Mouse (Mus musculus) intestine, embryonic 14.5 days (tissue): ENCODE results near the gene Ctbp2. TPM values are rescaled to one million over a fixed set of nuclear protein-coding genes. Genes with fewer than 3 reads are reported as not detected.

Experiments used
- ATAC-seq: fragments of 200-750 bp; cut with Nextera tagmentation; replicated peaks from 2 replicates; pipeline ENCODE4 v1.8.0; 2017; ENCODE audit warnings: low read depth, moderate number of reproducible peaks, moderate TSS enrichment, moderate library complexity; ENCODE audit not compliant: low FRiP score, low TSS enrichment
- DNase-seq: peaks from one replicate; pipeline ENCODE4 v3.0.0-alpha.2; 2018; ENCODE audit warnings: low spot score
- H3K27ac ChIP-seq: fragments of 300-500 bp; sonication (generic); 2 replicates; pipeline ENCODE4 v1.5.1; 2014; ENCODE audit warnings: low read depth, mild to moderate bottlenecking, control low read depth
- H3K27me3 ChIP-seq: fragments of 300-500 bp; sonication (generic); replicated peaks from 2 replicates; pipeline ENCODE4 v1.6.1; 2014; ENCODE audit warnings: low read length, control low read depth; ENCODE audit not compliant: control insufficient read depth, insufficient read depth
- H3K36me3 ChIP-seq: fragments of 300-500 bp; sonication (generic); 2 replicates; pipeline ENCODE4 v1.6.1; 2014; ENCODE audit warnings: low read length, control low read depth; ENCODE audit not compliant: control insufficient read depth, insufficient read depth
- H3K4me1 ChIP-seq: fragments of 300-500 bp; sonication (generic); replicated peaks from 2 replicates; pipeline ENCODE4 v1.6.1; 2014; ENCODE audit warnings: low read length, control low read depth, mixed read lengths; ENCODE audit not compliant: control insufficient read depth, insufficient read depth
- H3K4me2 ChIP-seq: fragments of 300-500 bp; sonication (generic); 2 replicates; pipeline ENCODE4 v1.6.1; 2014; ENCODE audit warnings: low read length
- H3K4me3 ChIP-seq: fragments of 300-500 bp; sonication (generic); 2 replicates; pipeline ENCODE4 v1.5.1; 2014; ENCODE audit warnings: low read depth, low read length, control low read depth, mixed read lengths
- H3K9ac ChIP-seq: fragments of 300-500 bp; sonication (generic); 2 replicates; pipeline ENCODE4 v1.6.1; 2014; ENCODE audit warnings: mild to moderate bottlenecking, low read length
- H3K9me3 ChIP-seq: fragments of 300-500 bp; sonication (generic); 2 replicates; pipeline ENCODE4 v1.6.1; 2016; ENCODE audit warnings: low read length, control low read depth; ENCODE audit not compliant: control insufficient read depth
- WGBS: fragments of 180-500 bp; shearing (Covaris S2); extraction: QIAGEN DNeasy Blood & Tissue Kit; methylation state at CpG from one replicate; pipeline ENCODE4 v1.1.7; 2014; 5-methylcytosine and 5-hydroxymethylcytosine counted together
- polyA plus RNA-seq: library from polyadenylated mRNA; unstranded; fragments of >200 nt; fragmentation: Nextera tagmentation; extraction: Ambion mirVana; gene quantifications from 2 replicates; pipeline ENCODE4 v1.2.1, GENCODE M21; 2014

Ctbp2 gene
- polyA plus RNA-seq, 1 experiment from 2014 or later = 117 TPM

GRCm38 (mm10) chr7:133159519-133159918, 35.4 kb upstream of the Ctbp2 start:
- ATAC-seq = no peak
- 90% methylated on average over 3 of the region's 3 CpGs for WGBS
- H3K36me3 ChIP-seq = no peaks in the 10 kb centered on the region
- no peak for DNase-seq
- no peaks in the 10 kb centered on the region for H3K9me3 ChIP-seq
- no peak overlapping the region for H3K4me3 ChIP-seq
- H3K4me1 ChIP-seq = peaks cover 11% of the 10 kb centered on the region
- no peak overlapping the region for H3K4me2 ChIP-seq
- H3K27me3 ChIP-seq = no peaks in the 10 kb centered on the region
- no peak overlapping the region for H3K9ac ChIP-seq
- no peak overlapping the region for H3K27ac ChIP-seq

DNA sequence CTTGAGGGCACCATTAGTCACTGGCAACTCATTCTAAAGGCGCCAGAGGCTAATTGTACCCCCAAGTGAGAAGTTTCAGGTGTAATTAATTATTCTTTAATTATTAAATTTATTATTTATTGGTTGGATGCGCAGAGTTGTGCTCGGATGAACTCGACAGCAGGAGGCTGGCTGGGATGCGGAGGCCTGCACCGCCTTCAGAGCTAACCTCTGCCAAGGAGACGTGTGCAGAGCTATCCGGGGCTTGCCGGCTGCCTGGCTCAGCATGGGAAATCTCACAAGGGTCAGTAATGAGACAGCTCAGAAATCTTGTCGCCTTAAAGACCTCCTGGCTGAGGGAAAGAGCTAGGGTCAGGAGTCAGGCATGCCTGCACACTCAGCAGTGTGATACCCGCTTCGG, 31.5 kb upstream of the Ctbp2 start:
- H3K4me2 ChIP-seq = no peak overlapping the region
- H3K27me3 ChIP-seq = no peaks in the 10 kb centered on the region
- H3K27ac ChIP-seq = no peak overlapping the region
- H3K9me3 ChIP-seq = no peaks in the 10 kb centered on the region
- no peaks in the 10 kb centered on the region for H3K36me3 ChIP-seq
- no peak overlapping the region for H3K4me3 ChIP-seq
- ATAC-seq = no peak
- WGBS = 84% methylated on average over 12 of the region's 12 CpGs
- H3K4me1 ChIP-seq = no peaks in the 10 kb centered on the region
- DNase-seq = no peak
- no peak overlapping the region for H3K9ac ChIP-seq

DNA sequence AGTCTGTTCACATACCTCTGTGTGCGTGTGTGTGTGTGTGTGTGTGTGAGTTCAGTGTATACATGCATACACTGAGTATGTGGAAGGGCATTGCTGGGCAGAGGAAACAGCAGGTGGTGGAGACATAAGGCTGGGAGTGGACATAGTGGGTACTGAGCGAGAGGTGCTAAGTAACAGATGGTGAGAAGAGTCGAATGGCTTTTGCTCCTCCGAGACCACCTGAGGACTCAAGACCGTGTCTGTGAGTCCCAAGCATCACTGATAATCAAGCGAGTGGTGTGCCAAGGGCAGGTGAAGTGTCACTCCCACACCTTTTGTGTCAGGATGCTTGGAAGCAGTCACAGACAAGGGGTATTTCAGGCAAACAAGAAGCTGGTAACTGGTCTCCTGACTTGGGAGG, 30.7 kb upstream of the Ctbp2 start:
- Histone ChIP-seq H3K9me3 (no peaks in the 10 kb centered on the region), H3K4me2 (no peak overlapping the region), H3K36me3 (no peaks in the 10 kb centered on the region), H3K27ac (no peak overlapping the region), H3K27me3 (no peaks in the 10 kb centered on the region), H3K4me1 (no peaks in the 10 kb centered on the region), H3K9ac (no peak overlapping the region), H3K4me3 (no peak overlapping the region)
- DNase-seq (no peak), ATAC-seq (no peak)
- WGBS = 75% methylated on average over 6 of the region's 6 CpGs

DNA sequence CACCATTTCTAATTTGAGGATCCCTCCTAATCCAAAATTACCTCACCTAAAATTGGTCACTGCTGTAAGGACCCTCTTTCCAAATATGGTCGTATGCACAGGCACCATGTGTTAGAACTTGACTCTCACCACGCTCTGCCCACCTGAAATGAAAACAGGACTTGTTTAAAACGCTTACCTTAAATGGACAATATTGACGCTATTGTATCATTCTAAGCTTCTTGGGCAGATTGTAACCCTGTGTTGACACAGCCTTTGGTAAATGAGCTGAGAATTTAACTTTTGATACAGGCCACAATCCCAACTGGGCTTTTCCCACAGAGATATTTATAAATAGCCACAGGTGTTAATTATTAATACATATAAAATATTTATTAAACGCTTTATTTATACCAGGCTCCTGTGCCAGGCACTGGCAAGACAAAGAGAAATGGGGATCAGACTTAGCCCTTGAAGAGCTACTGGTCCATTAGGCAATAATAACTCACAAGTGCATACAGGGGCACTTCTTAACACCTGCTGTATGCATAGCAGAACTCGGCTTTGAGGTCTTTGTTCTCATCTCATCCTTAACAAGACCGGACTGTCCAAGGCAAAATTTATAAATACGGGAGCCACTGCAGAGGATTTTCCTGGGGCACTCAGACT, 15.7 kb upstream of the Ctbp2 start:
- H3K36me3 ChIP-seq = no peaks in the 10 kb centered on the region
- no peak overlapping the region for H3K4me2 ChIP-seq
- ATAC-seq (no peak), DNase-seq (no peak)
- 76% methylated on average over 8 of the region's 8 CpGs for WGBS
- H3K4me1 ChIP-seq = no peaks in the 10 kb centered on the region
- H3K9ac ChIP-seq = no peak overlapping the region
- no peaks in the 10 kb centered on the region for H3K9me3 ChIP-seq
- H3K4me3 ChIP-seq = no peak overlapping the region
- no peak overlapping the region for H3K27ac ChIP-seq
- H3K27me3 ChIP-seq = no peaks in the 10 kb centered on the region

GRCm38 (mm10) chr7:133133552-133133951, 9.4 kb upstream of the Ctbp2 start:
- WGBS = 77% methylated on average over 5 of the region's 5 CpGs
- Histone ChIP-seq H3K9me3 (no peaks in the 10 kb centered on the region), H3K27me3 (no peaks in the 10 kb centered on the region), H3K4me2 (no peak overlapping the region), H3K27ac (no peak overlapping the region), H3K36me3 (no peaks in the 10 kb centered on the region), H3K4me1 (no peaks in the 10 kb centered on the region), H3K4me3 (no peak overlapping the region), H3K9ac (no peak overlapping the region)
- DNase-seq (no peak), ATAC-seq (no peak)

- H3K36me3 ChIP-seq = no peaks in the 10 kb centered on the region
- H3K9me3 ChIP-seq = no peaks in the 10 kb centered on the region
- ATAC-seq = no peak
- H3K9ac ChIP-seq = no peak overlapping the region
- H3K4me1 ChIP-seq = no peaks in the 10 kb centered on the region
- H3K4me2 ChIP-seq = no peak overlapping the region
- WGBS = 95% methylated on average over 5 of the region's 5 CpGs
- no peak overlapping the region for H3K27ac ChIP-seq
- no peak for DNase-seq
- H3K27me3 ChIP-seq = no peaks in the 10 kb centered on the region
- no peak overlapping the region for H3K4me3 ChIP-seq
Observed at GRCm38 (mm10) chr7:133132702-133133101, 8.5 kb upstream of the Ctbp2 start.

DNA sequence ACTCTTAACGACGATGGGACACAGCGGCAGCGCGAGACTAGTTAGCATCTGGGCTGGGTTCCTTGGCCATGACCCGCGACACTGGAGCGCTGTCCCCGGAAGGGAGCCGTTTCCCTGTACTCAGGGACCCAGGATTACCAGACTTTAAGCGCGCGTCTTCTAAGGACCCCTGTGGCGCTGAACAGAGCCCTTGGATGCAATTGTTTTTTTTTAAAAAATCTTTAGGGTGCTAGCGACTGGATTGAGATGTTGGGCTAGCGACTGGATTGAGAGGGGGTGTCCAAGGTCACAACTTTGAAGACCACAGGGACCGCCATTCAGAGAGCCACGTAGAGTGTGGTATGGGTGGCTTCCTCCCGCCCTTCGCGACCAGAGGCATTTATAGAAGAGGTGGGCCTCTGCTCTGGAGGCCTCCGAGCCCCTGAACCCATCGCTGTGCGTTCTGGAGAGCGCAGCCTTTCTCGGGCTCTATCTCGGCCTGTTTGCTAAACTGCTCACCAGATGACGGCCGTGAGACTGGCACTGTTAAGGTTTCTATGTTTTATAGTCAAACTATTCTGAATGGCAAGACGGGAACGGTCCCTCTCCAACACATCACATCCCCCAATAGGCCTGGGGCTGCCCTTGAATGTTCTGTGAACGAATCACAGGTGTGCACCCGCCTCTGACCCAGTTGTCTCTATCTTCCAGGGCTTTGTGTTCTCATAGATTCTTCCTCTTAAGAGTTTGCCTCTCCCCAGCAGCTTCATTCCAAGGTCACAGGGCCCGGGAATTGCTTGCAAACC, 739 bp upstream of the Ctbp2 start:
- Histone ChIP-seq H3K27ac (peak overlapping the region; percentile 100), H3K4me1 (peaks cover 23% of the 10 kb centered on the region), H3K9ac (peak overlapping the region; percentile 98), H3K4me2 (peak overlapping the region; percentile 88), H3K36me3 (no peaks in the 10 kb centered on the region), H3K9me3 (no peaks in the 10 kb centered on the region), H3K27me3 (no peaks in the 10 kb centered on the region), H3K4me3 (peak overlapping the region; percentile 91)
- DNase-seq (no peak), ATAC-seq (no peak)
- 9% methylated on average over 34 of the region's 34 CpGs for WGBS

DNA sequence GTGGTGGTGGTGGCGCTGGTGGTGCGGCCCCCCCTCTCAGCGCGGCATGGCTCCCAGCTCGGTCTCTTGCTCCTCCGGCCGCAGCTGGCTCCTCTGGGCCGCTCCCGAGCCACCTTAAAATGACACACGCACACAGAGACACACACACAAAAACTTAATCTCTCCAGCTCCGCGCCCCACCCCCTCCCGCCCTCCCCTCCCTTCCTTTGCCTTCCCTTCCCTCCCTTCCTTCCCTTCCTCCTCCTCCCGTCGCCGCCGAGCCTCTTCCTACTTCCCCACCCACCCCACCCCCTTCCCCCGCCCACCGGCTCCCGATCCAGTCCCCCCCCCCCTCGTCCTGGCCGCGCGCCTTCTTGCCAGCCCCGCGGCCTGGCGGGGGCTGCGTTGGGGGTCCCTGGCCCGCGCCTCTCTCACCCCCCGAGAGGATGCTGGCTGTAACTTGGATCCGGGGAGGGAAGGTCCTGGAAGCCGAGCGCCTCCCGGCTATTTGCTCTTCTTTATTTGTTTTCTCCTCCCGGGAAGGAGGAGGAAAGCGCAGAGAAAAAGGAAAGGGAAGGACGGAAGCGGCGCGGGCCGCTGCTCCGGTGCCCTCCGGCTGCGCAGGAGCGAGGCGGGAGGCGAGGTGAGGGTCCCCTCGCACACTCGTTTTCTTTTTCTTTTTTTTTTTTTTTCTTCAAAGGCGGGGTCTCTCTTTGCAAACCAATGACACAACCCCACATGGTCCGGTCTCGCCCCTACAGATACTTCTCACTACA, 733 bp downstream of the Ctbp2 start, which contains the start of gene Fgfr2:
TSS of gene Fgfr2 (minus strand) at position 107 of the 755 bp plus-strand sequence.
- H3K9me3 ChIP-seq = no peaks in the 10 kb centered on the region
- peak within 1 kb of the TSS; percentile 88 for H3K4me2 ChIP-seq
- peaks cover 31% of the 10 kb centered on the region for H3K4me1 ChIP-seq
- peak; percentile 72 for ATAC-seq
- peak; percentile 92 for DNase-seq
- H3K9ac ChIP-seq = peak within 1 kb of the TSS; percentile 98
- WGBS = under 1% methylated on average over 31 of the region's 53 CpGs
- H3K27me3 ChIP-seq = no peaks in the 10 kb centered on the region
- peak within 1 kb of the TSS; percentile 91 for H3K4me3 ChIP-seq
- H3K36me3 ChIP-seq = no peaks in the 10 kb centered on the region
- peak within 1 kb of the TSS; percentile 100 for H3K27ac ChIP-seq
